In genomic region chr14:120542445-120542844, GRCm38 (mm10) we compare ENCODE assay signal across 20 mouse cellular contexts.
DNase-seq lines count a peak whose midpoint lies in the region; ATAC-seq and TF ChIP-seq lines count a peak whose summit lies in the region.
"Had no signal": no experiment of that assay in that cellular context is flagged by ENCODE, and none has a peak within 500 bp of the region (broad histone marks: within the 10 kb centered on the region; RNA-seq: fewer than 3 reads in every experiment).

No protein-coding gene starts in this region.

- DNase-seq in heart, adult 11 months: peak; percentile 86
- DNase-seq in heart, embryonic 10.5 days (ENCODE audit: low spot score): peak; percentile 38
- no peak for DNase-seq in heart, postnatal 25 days (ENCODE audit: low spot score)
- DNase-seq in 416B (ENCODE audit: low read depth): peak; percentile 38
- DNase-seq in hindbrain, postnatal 0 days (ENCODE audit: low spot score): no peak
- DNase-seq: adrenal gland, adult 2 months; adrenal gland, postnatal 25 days; cerebellum, adult 18-20 months; cerebellum, adult 9-11 months; cerebellum, postnatal 36 days; gastrocnemius, postnatal 10 days; kidney, adult 2 months had no signal

- no peaks in the 10 kb centered on the region for H3K27me3 ChIP-seq in heart, embryonic 12.5 days (replicated peaks)
- H3K27me3 ChIP-seq in heart, embryonic 10.5 days (ENCODE audit: insufficient read depth, poor library complexity, severe bottlenecking): no peaks in the 10 kb centered on the region
- no peaks in the 10 kb centered on the region for H3K27me3 ChIP-seq in hindbrain, postnatal 0 days (ENCODE audit: insufficient read depth, low read length)
- H3K27me3 ChIP-seq: forebrain, embryonic 13.5 days; heart, embryonic 15.5 days had no signal

- no peak overlapping the region for H3K4me3 ChIP-seq in heart, embryonic 12.5 days
- H3K4me3 ChIP-seq in heart, embryonic 10.5 days: no peak overlapping the region
- H3K4me3 ChIP-seq in hindbrain, postnatal 0 days (ENCODE audit: low read length): no peak overlapping the region
- H3K4me3 ChIP-seq: embryonic facial prominence, embryonic 10.5 days; forebrain, embryonic 13.5 days; heart, embryonic 15.5 days; hindbrain, embryonic 10.5 days had no signal

- H3K9ac ChIP-seq in heart, embryonic 12.5 days: no peak overlapping the region
- H3K9ac ChIP-seq in hindbrain, postnatal 0 days (replicated peaks; ENCODE audit: low read length): no peak overlapping the region
- H3K9ac ChIP-seq: forebrain, embryonic 13.5 days; heart, embryonic 15.5 days; hindbrain, embryonic 14.5 days had no signal

- peaks cover 20% of the 10 kb centered on the region; the same call in 1 of the 2 replicates for H3K4me1 ChIP-seq in heart, embryonic 12.5 days (replicated peaks)
- H3K4me1 ChIP-seq in heart, embryonic 10.5 days: peaks cover 6% of the 10 kb centered on the region
- no peaks in the 10 kb centered on the region for H3K4me1 ChIP-seq in hindbrain, postnatal 0 days (ENCODE audit: insufficient read depth, low read length)
- H3K4me1 ChIP-seq: embryonic facial prominence, embryonic 10.5 days; forebrain, embryonic 13.5 days; hindbrain, embryonic 10.5 days had no signal

- H3K27ac ChIP-seq in heart, embryonic 12.5 days (ENCODE audit: poor library complexity, severe bottlenecking): no peak overlapping the region
- H3K27ac ChIP-seq in heart, embryonic 10.5 days: no peak overlapping the region
- no peak overlapping the region for H3K27ac ChIP-seq in hindbrain, postnatal 0 days
- H3K27ac ChIP-seq: embryonic facial prominence, embryonic 10.5 days; forebrain, embryonic 13.5 days; heart, embryonic 15.5 days; hindbrain, embryonic 10.5 days; hindbrain, embryonic 14.5 days had no signal

- no peaks in the 10 kb centered on the region for H3K36me3 ChIP-seq in heart, embryonic 12.5 days
- no peaks in the 10 kb centered on the region for H3K36me3 ChIP-seq in heart, embryonic 10.5 days
- H3K36me3 ChIP-seq in hindbrain, postnatal 0 days (ENCODE audit: insufficient read depth, low read length): no peaks in the 10 kb centered on the region
- H3K36me3 ChIP-seq: embryonic facial prominence, embryonic 10.5 days; heart, embryonic 15.5 days; hindbrain, embryonic 10.5 days had no signal

- intact Hi-C loops in heart, postnatal 25 days (cut with DNase I): no loop called here

- no peak overlapping the region for H3K4me2 ChIP-seq in heart, embryonic 12.5 days
- H3K4me2 ChIP-seq in hindbrain, postnatal 0 days (ENCODE audit: low read depth, low read length): no peak overlapping the region
- H3K4me2 ChIP-seq: forebrain, embryonic 13.5 days; heart, embryonic 15.5 days; hindbrain, embryonic 14.5 days had no signal

- no peaks in the 10 kb centered on the region for H3K9me3 ChIP-seq in heart, embryonic 12.5 days (replicated peaks)
- H3K9me3 ChIP-seq in heart, embryonic 10.5 days: no peaks in the 10 kb centered on the region
- no peaks in the 10 kb centered on the region for H3K9me3 ChIP-seq in hindbrain, postnatal 0 days (ENCODE audit: low read length)
- H3K9me3 ChIP-seq: embryonic facial prominence, embryonic 10.5 days; forebrain, embryonic 13.5 days; heart, embryonic 15.5 days; hindbrain, embryonic 10.5 days had no signal

- WGBS in heart, embryonic 12.5 days: 61% methylated on average over 8 of the region's 8 CpGs
- 65% methylated on average over 8 of the region's 8 CpGs for WGBS in heart, embryonic 10.5 days
- WGBS in hindbrain, postnatal 0 days: 48% methylated on average over 8 of the region's 8 CpGs

- no peak for TF ChIP-seq CTCF in hindbrain, postnatal 0 days (IDR thresholded peaks at IDR 0.05; ENCODE audit: low read depth)

- no peak for ATAC-seq in heart, embryonic 12.5 days (ENCODE audit: insufficient number of reproducible peaks, low FRiP score)
- ATAC-seq in granulocyte monocyte progenitor cell, adult 5-6 weeks (replicated peaks; ENCODE audit: poor library complexity, severe bottlenecking): peak; percentile 37; the same call in 1 of the 2 replicates
- ATAC-seq in hindbrain, postnatal 0 days: no peak
- ATAC-seq: forebrain, embryonic 13.5 days; intestine, embryonic 16.5 days had no signal

Comparison
In these comparisons a context has a peak if more than half of its experiments do, and no peak if none do; other contexts are left out.
1. DNase-seq: peak in heart, adult 11 months (single experiment), heart, embryonic 10.5 days (single experiment) and 416B (single experiment); none in heart, postnatal 25 days (single experiment) and hindbrain, postnatal 0 days (single experiment).